Mouse (Mus musculus) adrenal gland, postnatal 4 days (tissue): Measurements from ENCODE around the gene Sptbn4. TPM values are rescaled to one million over a fixed set of nuclear protein-coding genes. Genes with fewer than 3 reads are reported as not detected.

Source experiments
- DNase-seq, 2 experiments: peaks; one replicate each; pipeline ENCODE4 v3.0.0; 2021 to 2022; ENCODE audit warnings: low spot score in 2 of 2, mixed read lengths in 2 of 2
- total RNA-seq, 2 experiments: library from RNA; stranded (reverse); gene quantifications; 2 replicates each; pipeline ENCODE4 v1.2.3; 2021

Gene Sptbn4
- total RNA-seq, 2 experiments from 2014 or later: 1.2 to 1.4 TPM

- no peak for DNase-seq
Observed at GRCm38 (mm10) chr7:27437544-27437943, 9.9 kb downstream of the Sptbn4 start.

- DNase-seq: no peak
Observed at GRCm38 (mm10) chr7:27433794-27434193, 13.7 kb downstream of the Sptbn4 start.

GRCm38 (mm10) chr7:27433349-27433748, 14.1 kb downstream of the Sptbn4 start:
- DNase-seq: no peak

GRCm38 (mm10) chr7:27429135-27429534, 18.4 kb downstream of the Sptbn4 start:
- DNase-seq: no peak

- DNase-seq: no peak
Observed at GRCm38 (mm10) chr7:27428002-27428401, 19.5 kb downstream of the Sptbn4 start.

- DNase-seq: no peak
Observed at GRCm38 (mm10) chr7:27427387-27427786, 20.1 kb downstream of the Sptbn4 start.

GRCm38 (mm10) chr7:27423556-27424326, 23.7 kb downstream of the Sptbn4 start:
- no peak for DNase-seq

- no peak for DNase-seq
Observed at GRCm38 (mm10) chr7:27419101-27419500, 28.4 kb downstream of the Sptbn4 start.

GRCm38 (mm10) chr7:27417151-27417550, 30.3 kb downstream of the Sptbn4 start:
- no peak for DNase-seq

GRCm38 (mm10) chr7:27408379-27409176, 38.9 kb downstream of the Sptbn4 start:
- peak; percentile 53 to 59 for DNase-seq

- DNase-seq: no peak
Observed at GRCm38 (mm10) chr7:27407816-27408215, 39.7 kb downstream of the Sptbn4 start.

- DNase-seq: no peak
Observed at GRCm38 (mm10) chr7:27406481-27406880, 41.0 kb downstream of the Sptbn4 start.

- no peak for DNase-seq
Observed at GRCm38 (mm10) chr7:27404203-27404942, 43.1 kb downstream of the Sptbn4 start.

- DNase-seq: peak in 1 of 2 experiments; percentile 35
Observed at GRCm38 (mm10) chr7:27402675-27403074, 44.8 kb downstream of the Sptbn4 start.

- DNase-seq: no peak
Observed at GRCm38 (mm10) chr7:27400545-27400944, 46.9 kb downstream of the Sptbn4 start.

GRCm38 (mm10) chr7:27397048-27397949, 50.2 kb downstream of the Sptbn4 start:
- no peak for DNase-seq

GRCm38 (mm10) chr7:27396184-27397047, 51.1 kb downstream of the Sptbn4 start:
- DNase-seq: no peak

GRCm38 (mm10) chr7:27395521-27396183, 51.8 kb downstream of the Sptbn4 start:
- no peak for DNase-seq

- no peak for DNase-seq
Observed at GRCm38 (mm10) chr7:27391416-27391815, 56.1 kb downstream of the Sptbn4 start.
